Mouse (Mus musculus) cortical plate, adult 2 months (tissue): Measurements from ENCODE around the gene Msi2.

ENCODE experiments used
- CTCF ChIP-seq: fragments of 200-500 bp; IDR thresholded peaks from 2 replicates; pipeline ENCODE4 v1.5.1; 2011; ENCODE audit warnings: mild to moderate bottlenecking, control low read depth, low read length; ENCODE audit not compliant: insufficient read depth; ENCODE audit errors: extremely low read depth
- POLR2A ChIP-seq: fragments of 200-500 bp; IDR thresholded peaks from 2 replicates; pipeline ENCODE4 v1.6.1; 2011; ENCODE audit warnings: mild to moderate bottlenecking, low read length, control low read depth; ENCODE audit not compliant: insufficient read depth; ENCODE audit errors: extremely low read depth

DNA sequence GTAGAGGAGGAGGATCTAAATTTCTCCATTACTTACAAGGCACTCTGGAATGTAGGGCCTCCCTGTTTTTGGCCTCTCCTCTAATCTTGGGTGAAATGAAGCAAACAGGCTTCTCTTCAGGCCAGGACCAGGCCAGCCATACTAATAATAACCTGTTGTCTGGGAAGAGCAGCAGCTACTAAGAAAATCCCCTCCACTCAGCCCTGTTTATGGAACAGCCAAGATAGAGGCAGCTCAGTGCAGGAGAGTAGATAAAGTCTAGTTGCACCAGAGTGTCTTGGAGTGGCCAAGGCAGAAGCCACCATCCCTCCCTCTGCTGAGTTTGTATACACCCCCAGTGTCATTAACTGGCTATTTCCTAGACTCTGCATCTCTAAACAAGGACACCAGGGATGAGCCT lies 247.7 kb downstream of the Msi2 start:
- TF ChIP-seq CTCF: no peak
- TF ChIP-seq POLR2A: no peak
